Mouse (Mus musculus) limb, embryonic 11.5 days (tissue): ENCODE results near the gene Ifngr1. TPM values are rescaled to one million over a fixed set of nuclear protein-coding genes. Genes with fewer than 3 reads are reported as not detected.
"Not testable (repeated sequence)": the region's sequence is repeated elsewhere in the genome, so short reads cannot be mapped to it uniquely, and the experiment has no call there.

ENCODE experiments used
- ATAC-seq: fragments of 200-750 bp; cut with Nextera tagmentation; 2 replicates; pipeline ENCODE4 v1.8.0; 2017; ENCODE audit warnings: low read depth; ENCODE audit not compliant: insufficient number of reproducible peaks, low FRiP score, low TSS enrichment
- DNase-seq: peaks from one replicate; pipeline ENCODE4 v3.0.0-alpha.2; 2015; ENCODE audit warnings: low spot score
- H3K27ac ChIP-seq: fragments of 300-500 bp; sonication (generic); replicated peaks from 2 replicates; pipeline ENCODE4 v1.5.1; 2014; ENCODE audit warnings: low read depth, mild to moderate bottlenecking, low read length
- H3K27me3 ChIP-seq: fragments of 300-500 bp; sonication (generic); 2 replicates; pipeline ENCODE4 v1.6.1; 2014; ENCODE audit warnings: mild to moderate bottlenecking, low read length, mixed read lengths; ENCODE audit not compliant: control insufficient read depth, insufficient read depth
- H3K36me3 ChIP-seq: fragments of 300-500 bp; sonication (generic); 2 replicates; pipeline ENCODE4 v1.6.1; 2014; ENCODE audit warnings: mild to moderate bottlenecking, low read length, moderate library complexity, mixed read lengths; ENCODE audit not compliant: control insufficient read depth, insufficient read depth
- H3K4me1 ChIP-seq: fragments of 300-500 bp; sonication (generic); 2 replicates; pipeline ENCODE4 v1.6.1; 2014; ENCODE audit warnings: low read length, mixed read lengths; ENCODE audit not compliant: control insufficient read depth, insufficient read depth
- H3K4me2 ChIP-seq: fragments of 300-500 bp; sonication (generic); 2 replicates; pipeline ENCODE4 v1.6.1; 2014; ENCODE audit warnings: low read depth, mild to moderate bottlenecking, moderate library complexity; ENCODE audit not compliant: severe bottlenecking
- H3K4me3 ChIP-seq: fragments of 300-500 bp; sonication (generic); 2 replicates; pipeline ENCODE4 v1.5.1; 2014; ENCODE audit warnings: low read depth, low read length
- H3K9ac ChIP-seq: fragments of 300-500 bp; sonication (generic); 2 replicates; pipeline ENCODE4 v1.6.1; 2014; ENCODE audit warnings: mild to moderate bottlenecking, low read length
- H3K9me3 ChIP-seq: fragments of 300-500 bp; sonication (generic); 2 replicates; pipeline ENCODE4 v1.6.1; 2016; ENCODE audit warnings: low read length; ENCODE audit not compliant: control insufficient read depth
- WGBS: fragments of 180-500 bp; shearing (Covaris S2); extraction: QIAGEN DNeasy Blood & Tissue Kit; methylation state at CpG from one replicate; pipeline ENCODE4 v1.1.7; 2014; 5-methylcytosine and 5-hydroxymethylcytosine counted together
- polyA plus RNA-seq: library from polyadenylated mRNA; unstranded; fragments of >200 nt; fragmentation: Nextera tagmentation; extraction: Ambion mirVana; gene quantifications from 2 replicates; pipeline ENCODE4 v1.2.1, GENCODE M21; 2014

The Ifngr1 gene
- polyA plus RNA-seq, 1 experiment from 2014 or later = 37.6 TPM

DNA sequence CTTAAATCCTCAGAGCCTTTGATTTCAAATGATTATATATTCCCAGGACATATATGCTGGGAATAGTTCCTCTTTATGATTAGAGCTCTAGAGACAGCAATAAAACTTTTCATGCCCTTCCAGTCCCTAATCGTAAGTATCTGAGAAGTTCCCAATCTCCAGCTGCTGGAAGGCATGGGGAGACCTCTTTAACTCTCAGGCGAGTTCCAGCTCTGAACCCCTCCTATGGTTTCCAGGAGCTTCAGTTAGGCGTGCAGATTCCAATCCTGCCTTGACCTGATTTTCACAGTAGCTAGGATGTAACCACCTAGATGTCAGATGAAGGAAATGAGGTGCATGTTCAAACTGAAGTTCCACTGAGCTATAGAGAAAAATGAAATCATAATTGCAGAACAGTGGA is 807 bp downstream of the Ifngr1 start:
- no peak for DNase-seq
- no peak for ATAC-seq
- H3K4me1 ChIP-seq = no peaks in the 10 kb centered on the region; the same call in 1 of the 2 replicates
- no peaks in the 10 kb centered on the region for H3K9me3 ChIP-seq
- H3K27ac ChIP-seq = no peak overlapping the region
- peak overlapping the region; percentile 51 for H3K4me3 ChIP-seq
- H3K36me3 ChIP-seq = no peaks in the 10 kb centered on the region
- H3K4me2 ChIP-seq = peak overlapping the region; percentile 77
- H3K27me3 ChIP-seq = no peaks in the 10 kb centered on the region
- 17% methylated on average over 3 of the region's 3 CpGs for WGBS
- H3K9ac ChIP-seq = peak overlapping the region; percentile 73

DNA sequence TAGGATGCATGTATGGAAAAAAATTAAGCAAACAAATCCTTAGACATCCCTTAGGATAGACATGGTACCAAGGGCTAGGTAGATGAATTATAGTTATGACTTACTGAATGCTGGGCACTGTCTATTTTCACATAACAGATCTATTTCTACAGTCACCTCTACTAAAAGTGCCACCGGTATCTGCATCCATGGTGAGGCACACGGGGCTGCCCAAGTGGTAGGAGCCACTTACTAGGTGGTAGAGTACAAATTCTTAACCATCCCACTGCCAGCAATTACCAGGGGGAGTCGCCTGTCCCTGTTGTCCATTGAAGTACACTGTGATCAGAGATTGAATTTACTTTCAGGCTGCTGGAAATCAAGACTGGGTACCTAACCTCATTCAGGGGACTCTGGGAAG is 1.5 kb downstream of the Ifngr1 start:
- WGBS = 86% methylated on average over 3 of the region's 3 CpGs
- Histone ChIP-seq H3K36me3 (no peaks in the 10 kb centered on the region), H3K4me3 (no peak overlapping the region), H3K4me2 (no peak overlapping the region), H3K4me1 (no peaks in the 10 kb centered on the region; the same call in 1 of the 2 replicates), H3K9me3 (no peaks in the 10 kb centered on the region), H3K9ac (no peak overlapping the region), H3K27ac (no peak overlapping the region), H3K27me3 (no peaks in the 10 kb centered on the region)
- DNase-seq (no peak), ATAC-seq (no peak)

- Histone ChIP-seq H3K36me3 (no peaks in the 10 kb centered on the region), H3K4me1 (no peaks in the 10 kb centered on the region; the same call in 1 of the 2 replicates), H3K4me3 (no peak overlapping the region), H3K27ac (no peak overlapping the region), H3K27me3 (no peaks in the 10 kb centered on the region), H3K9ac (no peak overlapping the region), H3K4me2 (no peak overlapping the region), H3K9me3 (no peaks in the 10 kb centered on the region)
- ATAC-seq = no peak
- no peak for DNase-seq
- WGBS = 82% methylated on average over 3 of the region's 3 CpGs
Observed at GRCm38 (mm10) chr10:19594201-19594905, 2.6 kb downstream of the Ifngr1 start.

GRCm38 (mm10) chr10:19596866-19597265 is 5.1 kb downstream of the Ifngr1 start:
- H3K4me1 ChIP-seq = peaks cover under 1% of the 10 kb centered on the region; the same call in 1 of the 2 replicates
- peaks cover 4% of the 10 kb centered on the region; the same call in 1 of the 2 replicates for H3K36me3 ChIP-seq
- no peaks in the 10 kb centered on the region for H3K27me3 ChIP-seq
- DNase-seq (no peak), ATAC-seq (no peak)
- H3K9ac ChIP-seq = no peak overlapping the region
- no peak overlapping the region for H3K4me2 ChIP-seq
- H3K27ac ChIP-seq = no peak overlapping the region
- WGBS = 89% methylated on average over 4 of the region's 4 CpGs
- H3K4me3 ChIP-seq = no peak overlapping the region
- H3K9me3 ChIP-seq = no peaks in the 10 kb centered on the region

GRCm38 (mm10) chr10:19598091-19598490 is 6.3 kb downstream of the Ifngr1 start:
- H3K9me3 ChIP-seq = no peaks in the 10 kb centered on the region
- no peak overlapping the region for H3K4me3 ChIP-seq
- H3K27ac ChIP-seq = no peak overlapping the region
- H3K4me1 ChIP-seq = peaks cover 3% of the 10 kb centered on the region; the same call in 1 of the 2 replicates
- H3K4me2 ChIP-seq = no peak overlapping the region
- no peaks in the 10 kb centered on the region for H3K27me3 ChIP-seq
- ATAC-seq = no peak
- 84% methylated on average over 11 of the region's 11 CpGs for WGBS
- no peak for DNase-seq
- peaks cover 10% of the 10 kb centered on the region for H3K36me3 ChIP-seq
- H3K9ac ChIP-seq = no peak overlapping the region

- Histone ChIP-seq H3K9me3 (no peaks in the 10 kb centered on the region), H3K27me3 (no peaks in the 10 kb centered on the region), H3K27ac (no peak overlapping the region), H3K4me3 (no peak overlapping the region), H3K4me2 (no peak overlapping the region), H3K36me3 (peaks cover 11% of the 10 kb centered on the region), H3K9ac (no peak overlapping the region), H3K4me1 (peaks cover 3% of the 10 kb centered on the region; the same call in 1 of the 2 replicates)
- DNase-seq (no peak), ATAC-seq (no peak)
- WGBS = 83% methylated on average over 6 of the region's 6 CpGs
Observed at GRCm38 (mm10) chr10:19599331-19600092, 7.8 kb downstream of the Ifngr1 start.

DNA sequence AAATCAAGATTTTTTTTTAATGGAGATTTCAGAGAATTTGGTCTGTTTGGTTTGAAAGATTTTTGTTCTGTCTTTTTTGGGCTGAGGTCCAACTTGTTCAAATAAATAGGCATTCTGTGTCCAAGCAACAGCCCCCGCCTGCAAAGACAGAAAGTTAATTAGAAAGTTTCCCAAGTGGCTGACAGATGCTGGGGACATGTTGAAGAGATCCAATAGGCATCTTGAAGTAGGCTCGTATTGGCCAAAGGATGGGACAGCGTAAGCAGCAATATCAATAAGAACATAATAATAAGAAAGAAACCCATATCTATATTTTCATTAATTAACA is 8.3 kb downstream of the Ifngr1 start:
- Histone ChIP-seq H3K4me2 (no peak overlapping the region), H3K4me1 (peaks cover 3% of the 10 kb centered on the region; the same call in 1 of the 2 replicates), H3K36me3 (peaks cover 15% of the 10 kb centered on the region), H3K9me3 (no peaks in the 10 kb centered on the region), H3K9ac (no peak overlapping the region), H3K4me3 (no peak overlapping the region), H3K27me3 (no peaks in the 10 kb centered on the region), H3K27ac (no peak overlapping the region)
- no peak for ATAC-seq
- no peak for DNase-seq
- WGBS = 81% methylated on average over 3 of the region's 3 CpGs

- not testable (repeated sequence) for H3K4me1 ChIP-seq, H3K4me2 ChIP-seq, ATAC-seq, H3K4me3 ChIP-seq, H3K27me3 ChIP-seq, H3K9me3 ChIP-seq, H3K27ac ChIP-seq, H3K9ac ChIP-seq
- H3K36me3 ChIP-seq = peaks cover 15% of the 10 kb centered on the region
- DNase-seq = peak; percentile 43
- WGBS = 20% methylated on average over 1 of the region's 1 CpGs
Observed at GRCm38 (mm10) chr10:19601502-19601901, 9.8 kb downstream of the Ifngr1 start.
